Mouse (Mus musculus) forebrain, embryonic 14.5 days (tissue): Measurements from ENCODE around the gene Ccl22. TPM values are rescaled to one million over a fixed set of nuclear protein-coding genes. Genes with fewer than 3 reads are reported as not detected.
A peak's percentile ranks its signal among the peaks of the same experiment; 100 is the strongest.

Experiments used
- ATAC-seq: fragments of 200-750 bp; cut with Nextera tagmentation; 2 replicates; pipeline ENCODE4 v1.8.0; 2017; ENCODE audit warnings: mild to moderate bottlenecking, moderate library complexity
- DNase-seq: peaks from one replicate; pipeline ENCODE4 v3.0.0-alpha.2; 2015; ENCODE audit warnings: low spot score
- H3K27ac ChIP-seq: fragments of 300-500 bp; sonication (generic); 2 replicates; pipeline ENCODE4 v1.5.1; 2014; ENCODE audit warnings: low read depth, mild to moderate bottlenecking, control low read depth, low read length, moderate library complexity
- H3K27me3 ChIP-seq: fragments of 300-500 bp; sonication (generic); replicated peaks from 2 replicates; pipeline ENCODE4 v1.6.1; 2014; ENCODE audit warnings: low read length, control low read depth, mixed read lengths; ENCODE audit not compliant: control insufficient read depth, insufficient read depth
- H3K36me3 ChIP-seq: fragments of 300-500 bp; sonication (generic); 2 replicates; pipeline ENCODE4 v1.6.1; 2014; ENCODE audit warnings: low read length, control low read depth; ENCODE audit not compliant: control insufficient read depth, insufficient read depth
- H3K4me1 ChIP-seq: fragments of 300-500 bp; sonication (generic); 2 replicates; pipeline ENCODE4 v1.6.1; 2014; ENCODE audit warnings: antibody characterized with exemption, low read length, control low read depth; ENCODE audit not compliant: control insufficient read depth, insufficient read depth
- H3K4me2 ChIP-seq: fragments of 300-500 bp; sonication (generic); 2 replicates; pipeline ENCODE4 v1.6.1; 2014; ENCODE audit warnings: mild to moderate bottlenecking, control low read depth, low read length
- H3K4me3 ChIP-seq: fragments of 300-500 bp; sonication (generic); 2 replicates; pipeline ENCODE4 v1.5.1; 2014; ENCODE audit warnings: low read depth, low read length, control low read depth
- H3K9ac ChIP-seq: fragments of 300-500 bp; sonication (generic); 2 replicates; pipeline ENCODE4 v1.6.1; 2014; ENCODE audit warnings: mild to moderate bottlenecking, low read length, control low read depth, moderate library complexity
- H3K9me3 ChIP-seq: fragments of 300-500 bp; sonication (generic); replicated peaks from 2 replicates; pipeline ENCODE4 v1.6.1; 2016; ENCODE audit warnings: low read length, control low read depth, mixed read lengths; ENCODE audit not compliant: control insufficient read depth
- WGBS: fragments of 180-500 bp; shearing (Covaris S2); extraction: QIAGEN DNeasy Blood & Tissue Kit; methylation state at CpG from one replicate; pipeline ENCODE4 v1.1.7; 2014; 5-methylcytosine and 5-hydroxymethylcytosine counted together
- polyA plus RNA-seq: library from polyadenylated mRNA; unstranded; fragments of >200 nt; fragmentation: Nextera tagmentation; extraction: Ambion mirVana; gene quantifications from 2 replicates; pipeline ENCODE4 v1.2.1, GENCODE M21; 2014

The Ccl22 gene
- polyA plus RNA-seq, 1 experiment from 2014 or later, result not detected

- ATAC-seq, result peak; percentile 92
- Histone ChIP-seq H3K4me2 (peak overlapping the region; percentile 64), H3K4me3 (peak overlapping the region; percentile 42), H3K36me3 (no peaks in the 10 kb centered on the region), H3K9me3 (no peaks in the 10 kb centered on the region), H3K9ac (peak overlapping the region; percentile 70), H3K27me3 (no peaks in the 10 kb centered on the region), H3K4me1 (no peaks in the 10 kb centered on the region), H3K27ac (peak overlapping the region; percentile 52; the same call in 1 of the 2 replicates)
- under 1% methylated on average over 35 of the region's 35 CpGs for WGBS
- DNase-seq, result peak; percentile 98
Observed at GRCm38 (mm10) chr8:94703972-94704668, 41.3 kb upstream of the Ccl22 start.

- WGBS, result 15% methylated on average over 9 of the region's 9 CpGs
- H3K36me3 ChIP-seq, result no peaks in the 10 kb centered on the region
- H3K4me1 ChIP-seq, result no peaks in the 10 kb centered on the region
- peak overlapping the region; percentile 64 for H3K4me2 ChIP-seq
- H3K9me3 ChIP-seq, result no peaks in the 10 kb centered on the region
- DNase-seq (no peak), ATAC-seq (no peak)
- peak overlapping the region; percentile 52; the same call in 1 of the 2 replicates for H3K27ac ChIP-seq
- peak overlapping the region; percentile 70 for H3K9ac ChIP-seq
- no peaks in the 10 kb centered on the region for H3K27me3 ChIP-seq
- peak overlapping the region; percentile 42 for H3K4me3 ChIP-seq
Observed at GRCm38 (mm10) chr8:94704669-94704984, 40.8 kb upstream of the Ccl22 start.

GRCm38 (mm10) chr8:94705581-94706245 lies 39.7 kb upstream of the Ccl22 start:
- 88% methylated on average over 10 of the region's 10 CpGs for WGBS
- DNase-seq (no peak), ATAC-seq (no peak)
- Histone ChIP-seq H3K4me2 (no peak overlapping the region), H3K27ac (no peak overlapping the region), H3K9ac (no peak overlapping the region), H3K9me3 (no peaks in the 10 kb centered on the region), H3K36me3 (no peaks in the 10 kb centered on the region), H3K27me3 (no peaks in the 10 kb centered on the region), H3K4me3 (no peak overlapping the region), H3K4me1 (no peaks in the 10 kb centered on the region)

- Histone ChIP-seq H3K9me3 (no peaks in the 10 kb centered on the region), H3K27me3 (no peaks in the 10 kb centered on the region), H3K4me3 (no peak overlapping the region), H3K27ac (no peak overlapping the region), H3K36me3 (no peaks in the 10 kb centered on the region), H3K9ac (no peak overlapping the region), H3K4me2 (no peak overlapping the region), H3K4me1 (no peaks in the 10 kb centered on the region)
- WGBS, result 80% methylated on average over 9 of the region's 9 CpGs
- ATAC-seq (no peak), DNase-seq (no peak)
Observed at GRCm38 (mm10) chr8:94706732-94707395, 38.5 kb upstream of the Ccl22 start.

- no peak overlapping the region for H3K9ac ChIP-seq
Observed at GRCm38 (mm10) chr8:94710336-94710735, 35.1 kb upstream of the Ccl22 start.

GRCm38 (mm10) chr8:94711160-94711718 lies 34.2 kb upstream of the Ccl22 start:
- DNase-seq, result peak; percentile 58
- Histone ChIP-seq H3K4me2 (no peak overlapping the region), H3K9ac (no peak overlapping the region), H3K4me1 (no peaks in the 10 kb centered on the region), H3K27ac (no peak overlapping the region), H3K36me3 (no peaks in the 10 kb centered on the region), H3K4me3 (no peak overlapping the region), H3K9me3 (no peaks in the 10 kb centered on the region), H3K27me3 (no peaks in the 10 kb centered on the region)
- WGBS, result 49% methylated on average over 5 of the region's 5 CpGs
- no peak for ATAC-seq

More at GRCm38 (mm10) chr8:94710336-94710735, 35.1 kb upstream of the Ccl22 start:
- Histone ChIP-seq H3K27ac (no peak overlapping the region), H3K27me3 (no peaks in the 10 kb centered on the region), H3K4me2 (no peak overlapping the region), H3K36me3 (no peaks in the 10 kb centered on the region), H3K9me3 (no peaks in the 10 kb centered on the region), H3K4me3 (no peak overlapping the region), H3K4me1 (no peaks in the 10 kb centered on the region)
- 49% methylated on average over 8 of the region's 8 CpGs for WGBS
- ATAC-seq, result no peak
- no peak for DNase-seq

- no peak overlapping the region for H3K27ac ChIP-seq
Observed at GRCm38 (mm10) chr8:94714556-94714955, 30.8 kb upstream of the Ccl22 start.

GRCm38 (mm10) chr8:94715871-94716270 lies 29.5 kb upstream of the Ccl22 start:
- Histone ChIP-seq H3K9me3 (no peaks in the 10 kb centered on the region), H3K9ac (no peak overlapping the region), H3K27me3 (no peaks in the 10 kb centered on the region), H3K4me1 (no peaks in the 10 kb centered on the region), H3K36me3 (no peaks in the 10 kb centered on the region), H3K4me3 (no peak overlapping the region), H3K4me2 (no peak overlapping the region), H3K27ac (no peak overlapping the region)
- DNase-seq (no peak), ATAC-seq (no peak)
- WGBS, result 82% methylated on average over 3 of the region's 3 CpGs

More at GRCm38 (mm10) chr8:94714556-94714955, 30.8 kb upstream of the Ccl22 start:
- ATAC-seq, result no peak
- no peak overlapping the region for H3K4me2 ChIP-seq
- no peaks in the 10 kb centered on the region for H3K27me3 ChIP-seq
- H3K36me3 ChIP-seq, result no peaks in the 10 kb centered on the region
- DNase-seq, result no peak
- no peaks in the 10 kb centered on the region for H3K9me3 ChIP-seq
- no peaks in the 10 kb centered on the region for H3K4me1 ChIP-seq
- no peak overlapping the region for H3K9ac ChIP-seq
- 43% methylated on average over 5 of the region's 5 CpGs for WGBS
- no peak overlapping the region for H3K4me3 ChIP-seq
